Mouse (Mus musculus): Measurements from ENCODE around the gene Kifc3. TPM values are rescaled to one million over a fixed set of nuclear protein-coding genes. Genes with fewer than 3 reads are reported as not detected.
"Not testable (repeated sequence)": the region's sequence is repeated elsewhere in the genome, so short reads cannot be mapped to it uniquely, and the experiment has no call there.

The Kifc3 gene
- polyA plus RNA-seq, 1 experiment from 2014 or later: 16.9 TPM

DNA sequence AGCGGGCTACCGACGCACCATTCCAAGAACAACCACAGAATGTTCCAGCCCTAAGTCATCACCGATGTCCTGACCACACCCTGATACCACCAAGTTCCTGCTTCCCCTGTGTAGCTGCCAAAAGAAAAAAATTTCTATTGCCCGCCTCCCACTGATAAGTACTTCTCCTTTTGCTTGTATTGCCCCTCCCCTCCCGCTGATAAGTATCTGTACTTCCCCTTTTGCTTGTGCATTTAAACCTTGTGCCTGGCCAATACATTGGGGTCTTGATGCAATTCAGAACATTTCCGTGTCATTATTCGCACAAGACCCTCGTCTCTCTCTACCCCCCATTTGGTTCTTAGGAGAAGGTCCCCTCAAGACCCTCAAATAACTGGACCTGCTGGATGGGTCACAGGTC lies 27.5 kb upstream of the Kifc3 start:
- not testable (repeated sequence) for H3K27ac ChIP-seq (ENCODE audit: low read length); ATAC-seq (replicated peaks; ENCODE audit: extremely low read depth, insufficient read depth, low FRiP score); H3K9me3 ChIP-seq (replicated peaks; ENCODE audit: control insufficient read depth, low read length); H3K9ac ChIP-seq (ENCODE audit: low read length); H3K27me3 ChIP-seq (ENCODE audit: control insufficient read depth, insufficient read depth, low read length); H3K4me3 ChIP-seq (ENCODE audit: low read length); H3K36me3 ChIP-seq (ENCODE audit: control insufficient read depth, insufficient read depth); H3K4me2 ChIP-seq (ENCODE audit: low read depth, low read length)
- H3K4me1 ChIP-seq (ENCODE audit: control insufficient read depth, insufficient read depth, low read length): peaks cover 13% of the 10 kb centered on the region
- 83% methylated on average over 9 of the region's 9 CpGs for WGBS

DNA sequence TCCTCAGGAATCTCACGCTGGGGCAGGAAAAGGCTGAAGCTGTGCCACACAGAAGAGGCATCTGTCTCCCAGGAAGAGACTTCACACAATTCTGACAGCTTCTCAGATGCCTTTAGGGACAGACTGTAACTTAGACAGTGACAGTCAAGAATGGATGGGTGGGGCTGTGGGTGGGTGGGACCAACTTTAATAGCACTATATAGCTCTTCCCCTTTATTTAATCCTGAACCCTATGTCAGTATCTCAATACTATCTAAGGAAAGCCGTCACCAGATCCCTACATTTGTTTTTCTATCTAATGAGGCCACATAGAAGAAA lies 24.5 kb upstream of the Kifc3 start:
- H3K36me3 ChIP-seq (ENCODE audit: control insufficient read depth, insufficient read depth): no peaks in the 10 kb centered on the region
- H3K9me3 ChIP-seq (replicated peaks; ENCODE audit: control insufficient read depth, low read length): no peaks in the 10 kb centered on the region
- no peak overlapping the region for H3K4me3 ChIP-seq (ENCODE audit: low read length)
- H3K27ac ChIP-seq (ENCODE audit: low read length): peak overlapping the region; percentile 56
- H3K27me3 ChIP-seq (ENCODE audit: control insufficient read depth, insufficient read depth, low read length): no peaks in the 10 kb centered on the region
- WGBS: 25% methylated on average over 2 of the region's 2 CpGs
- H3K9ac ChIP-seq (ENCODE audit: low read length): 0 out of 2 replicates have a peak overlapping the region, but pooled peaks have one; percentile 16
- no peak for ATAC-seq (replicated peaks; ENCODE audit: extremely low read depth, insufficient read depth, low FRiP score)
- peaks cover 13% of the 10 kb centered on the region for H3K4me1 ChIP-seq (ENCODE audit: control insufficient read depth, insufficient read depth, low read length)
- H3K4me2 ChIP-seq (ENCODE audit: low read depth, low read length): peak overlapping the region; percentile 19; the same call in 1 of the 2 replicates

DNA sequence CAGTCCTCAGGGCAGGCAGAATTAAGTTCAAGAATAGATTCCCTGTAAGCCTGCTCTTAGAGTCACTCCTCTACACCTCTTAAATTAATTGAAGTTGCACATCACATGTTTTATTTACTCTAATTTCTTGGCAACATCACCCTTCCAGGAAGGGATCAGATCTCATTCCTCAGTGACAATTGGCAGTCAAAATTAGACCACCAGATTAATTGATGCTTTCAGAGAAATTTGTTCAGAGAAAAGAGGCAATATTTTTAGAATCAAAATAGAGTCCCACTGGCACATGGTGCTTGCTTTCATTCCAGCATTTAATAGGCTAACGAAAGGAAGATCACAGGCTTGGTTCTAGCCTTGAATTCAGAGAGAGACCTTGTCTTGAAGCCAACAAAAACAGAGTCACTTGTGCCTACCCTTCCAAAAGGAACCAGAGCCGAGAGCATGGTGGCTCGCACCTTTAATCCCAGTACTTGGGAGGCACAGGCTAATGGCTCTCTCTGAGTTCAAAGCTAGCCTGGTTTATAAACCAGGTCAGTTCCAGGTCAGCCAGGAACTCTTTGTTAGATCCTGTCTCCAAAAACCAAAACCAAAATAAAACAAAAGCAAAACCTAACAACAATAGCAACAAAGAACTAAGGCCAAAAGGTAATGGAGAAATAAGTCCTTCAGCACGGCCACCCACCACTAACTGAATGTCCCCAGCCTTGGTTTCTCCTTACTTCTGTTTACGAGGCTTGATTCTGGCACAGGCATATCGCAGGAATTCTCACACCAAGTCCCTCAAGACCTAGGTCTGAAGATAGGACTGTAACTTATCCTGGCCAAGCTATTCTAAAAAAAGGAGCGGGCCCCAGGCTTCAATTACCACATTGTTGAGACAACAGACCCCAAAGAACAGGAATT lies 23.9 kb upstream of the Kifc3 start:
- H3K9me3 ChIP-seq (replicated peaks; ENCODE audit: control insufficient read depth, low read length): no peaks in the 10 kb centered on the region
- H3K27me3 ChIP-seq (ENCODE audit: control insufficient read depth, insufficient read depth, low read length): no peaks in the 10 kb centered on the region
- no peak overlapping the region for H3K4me3 ChIP-seq (ENCODE audit: low read length)
- no peaks in the 10 kb centered on the region for H3K36me3 ChIP-seq (ENCODE audit: control insufficient read depth, insufficient read depth)
- no peak for ATAC-seq (replicated peaks; ENCODE audit: extremely low read depth, insufficient read depth, low FRiP score)
- WGBS: 36% methylated on average over 7 of the region's 7 CpGs
- H3K4me1 ChIP-seq (ENCODE audit: control insufficient read depth, insufficient read depth, low read length): peaks cover 13% of the 10 kb centered on the region
- H3K9ac ChIP-seq (ENCODE audit: low read length): 0 out of 2 replicates have a peak overlapping the region, but pooled peaks have one; percentile 16
- H3K27ac ChIP-seq (ENCODE audit: low read length): peak overlapping the region; percentile 56
- H3K4me2 ChIP-seq (ENCODE audit: low read depth, low read length): peak overlapping the region; percentile 19; the same call in 1 of the 2 replicates

DNA sequence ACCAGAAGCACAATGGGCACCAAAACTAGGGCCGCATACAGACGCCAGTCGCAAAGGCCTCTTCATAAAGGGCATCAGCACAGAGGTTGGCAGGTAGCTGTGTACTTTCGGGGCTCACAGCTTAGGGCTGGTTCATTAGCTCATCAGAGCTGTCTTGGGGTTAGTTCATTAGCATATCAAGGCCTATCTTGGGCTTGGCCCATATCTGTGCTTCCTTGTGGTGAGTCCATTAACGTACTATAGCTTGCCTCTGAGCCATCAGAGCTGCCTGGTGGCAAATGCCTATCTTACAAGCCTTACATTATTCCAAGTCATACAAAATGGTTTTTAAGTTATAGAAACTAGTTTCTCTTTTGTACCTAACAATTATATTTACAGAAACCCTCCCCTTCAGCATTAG lies 21.4 kb upstream of the Kifc3 start:
- no peak overlapping the region for H3K27ac ChIP-seq (ENCODE audit: low read length)
- no peak for ATAC-seq (replicated peaks; ENCODE audit: extremely low read depth, insufficient read depth, low FRiP score)
- 93% methylated on average over 5 of the region's 5 CpGs for WGBS
- no peaks in the 10 kb centered on the region for H3K27me3 ChIP-seq (ENCODE audit: control insufficient read depth, insufficient read depth, low read length)
- H3K4me2 ChIP-seq (ENCODE audit: low read depth, low read length): no peak overlapping the region
- no peaks in the 10 kb centered on the region for H3K36me3 ChIP-seq (ENCODE audit: control insufficient read depth, insufficient read depth)
- H3K4me1 ChIP-seq (ENCODE audit: control insufficient read depth, insufficient read depth, low read length): peaks cover 20% of the 10 kb centered on the region
- H3K4me3 ChIP-seq (ENCODE audit: low read length): no peak overlapping the region
- no peaks in the 10 kb centered on the region for H3K9me3 ChIP-seq (replicated peaks; ENCODE audit: control insufficient read depth, low read length)
- H3K9ac ChIP-seq (ENCODE audit: low read length): no peak overlapping the region

DNA sequence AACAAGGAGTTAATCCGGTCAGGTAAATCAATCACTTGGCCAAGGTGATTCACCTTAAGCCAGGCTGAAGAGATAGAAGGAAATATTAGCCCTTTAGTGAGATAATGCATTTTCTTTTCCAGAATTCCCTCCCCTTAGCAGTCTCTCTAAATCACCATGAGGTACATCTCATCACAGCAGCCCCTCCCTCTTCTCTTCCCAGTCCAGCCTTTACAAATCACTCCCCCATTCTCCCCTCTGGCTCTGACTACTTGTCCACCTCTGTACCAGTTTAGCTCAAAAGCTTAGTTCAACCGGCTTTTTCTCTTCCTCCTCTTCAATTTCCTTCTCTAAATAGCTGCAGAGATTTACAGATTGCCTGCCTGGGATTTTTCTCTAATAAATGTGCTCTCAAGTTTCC lies 18.4 kb upstream of the Kifc3 start:
- no peak for ATAC-seq (replicated peaks; ENCODE audit: extremely low read depth, insufficient read depth, low FRiP score)
- Histone ChIP-seq H3K4me2 (ENCODE audit: low read depth, low read length) (no peak overlapping the region), H3K9ac (ENCODE audit: low read length) (no peak overlapping the region), H3K4me3 (ENCODE audit: low read length) (no peak overlapping the region), H3K36me3 (ENCODE audit: control insufficient read depth, insufficient read depth) (no peaks in the 10 kb centered on the region), H3K27ac (ENCODE audit: low read length) (no peak overlapping the region), H3K9me3 (replicated peaks; ENCODE audit: control insufficient read depth, low read length) (no peaks in the 10 kb centered on the region), H3K4me1 (ENCODE audit: control insufficient read depth, insufficient read depth, low read length) (peaks cover 8% of the 10 kb centered on the region; the same call in 1 of the 2 replicates), H3K27me3 (ENCODE audit: control insufficient read depth, insufficient read depth, low read length) (no peaks in the 10 kb centered on the region)
- WGBS: 20% methylated on average over 2 of the region's 2 CpGs

DNA sequence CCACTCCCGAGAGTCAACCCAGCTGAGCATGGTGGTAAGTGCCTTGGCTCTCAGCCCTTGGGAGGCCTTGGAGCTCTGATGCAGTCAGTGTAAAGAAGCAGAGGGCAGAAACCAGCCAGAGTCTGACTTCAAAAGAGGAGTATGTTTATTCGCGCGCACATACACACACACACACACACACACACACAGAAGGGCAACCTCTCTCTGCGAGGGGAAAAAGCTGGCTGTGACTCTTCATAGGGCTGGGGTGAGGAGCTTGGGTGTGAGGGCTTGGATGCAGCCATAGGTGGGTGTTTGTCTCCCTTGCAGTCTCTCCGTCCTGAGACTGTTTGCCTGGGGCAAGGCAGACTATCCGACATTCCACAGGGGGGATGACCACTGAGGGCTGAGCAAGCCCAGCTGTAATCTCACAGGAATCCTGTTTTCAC lies 18.0 kb upstream of the Kifc3 start:
- H3K27ac ChIP-seq (ENCODE audit: low read length): no peak overlapping the region
- 47% methylated on average over 7 of the region's 7 CpGs for WGBS
- H3K36me3 ChIP-seq (ENCODE audit: control insufficient read depth, insufficient read depth): no peaks in the 10 kb centered on the region
- H3K9ac ChIP-seq (ENCODE audit: low read length): no peak overlapping the region
- H3K4me3 ChIP-seq (ENCODE audit: low read length): no peak overlapping the region
- peaks cover 10% of the 10 kb centered on the region; the same call in 1 of the 2 replicates for H3K4me1 ChIP-seq (ENCODE audit: control insufficient read depth, insufficient read depth, low read length)
- no peaks in the 10 kb centered on the region for H3K27me3 ChIP-seq (ENCODE audit: control insufficient read depth, insufficient read depth, low read length)
- ATAC-seq (replicated peaks; ENCODE audit: extremely low read depth, insufficient read depth, low FRiP score): no peak
- no peaks in the 10 kb centered on the region for H3K9me3 ChIP-seq (replicated peaks; ENCODE audit: control insufficient read depth, low read length)
- H3K4me2 ChIP-seq (ENCODE audit: low read depth, low read length): no peak overlapping the region

DNA sequence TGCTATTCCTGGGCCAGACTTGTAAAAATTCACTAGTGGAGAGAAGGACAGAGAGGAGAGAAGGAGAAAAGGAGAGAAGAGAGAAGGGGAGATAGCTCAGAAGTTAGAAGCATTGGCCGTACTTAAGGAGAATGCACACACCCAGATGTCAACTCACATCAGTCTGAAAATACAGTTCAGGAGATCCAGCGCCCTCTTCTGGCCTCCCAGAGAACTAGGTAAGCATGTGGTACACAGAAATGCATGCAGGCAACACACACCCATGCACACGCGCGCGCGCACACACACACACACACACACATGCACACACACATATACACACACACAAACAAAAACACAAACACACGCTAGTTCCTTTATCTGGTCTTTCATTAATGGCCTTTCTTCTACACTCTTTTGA lies 17.0 kb upstream of the Kifc3 start:
- Histone ChIP-seq H3K4me1 (ENCODE audit: control insufficient read depth, insufficient read depth, low read length) (peaks cover 17% of the 10 kb centered on the region; the same call in 1 of the 2 replicates), H3K36me3 (ENCODE audit: control insufficient read depth, insufficient read depth) (no peaks in the 10 kb centered on the region), H3K9me3 (replicated peaks; ENCODE audit: control insufficient read depth, low read length) (no peaks in the 10 kb centered on the region), H3K27ac (ENCODE audit: low read length) (no peak overlapping the region), H3K9ac (ENCODE audit: low read length) (no peak overlapping the region), H3K27me3 (ENCODE audit: control insufficient read depth, insufficient read depth, low read length) (no peaks in the 10 kb centered on the region), H3K4me3 (ENCODE audit: low read length) (no peak overlapping the region), H3K4me2 (ENCODE audit: low read depth, low read length) (no peak overlapping the region)
- no peak for ATAC-seq (replicated peaks; ENCODE audit: extremely low read depth, insufficient read depth, low FRiP score)
- WGBS: 84% methylated on average over 8 of the region's 8 CpGs

DNA sequence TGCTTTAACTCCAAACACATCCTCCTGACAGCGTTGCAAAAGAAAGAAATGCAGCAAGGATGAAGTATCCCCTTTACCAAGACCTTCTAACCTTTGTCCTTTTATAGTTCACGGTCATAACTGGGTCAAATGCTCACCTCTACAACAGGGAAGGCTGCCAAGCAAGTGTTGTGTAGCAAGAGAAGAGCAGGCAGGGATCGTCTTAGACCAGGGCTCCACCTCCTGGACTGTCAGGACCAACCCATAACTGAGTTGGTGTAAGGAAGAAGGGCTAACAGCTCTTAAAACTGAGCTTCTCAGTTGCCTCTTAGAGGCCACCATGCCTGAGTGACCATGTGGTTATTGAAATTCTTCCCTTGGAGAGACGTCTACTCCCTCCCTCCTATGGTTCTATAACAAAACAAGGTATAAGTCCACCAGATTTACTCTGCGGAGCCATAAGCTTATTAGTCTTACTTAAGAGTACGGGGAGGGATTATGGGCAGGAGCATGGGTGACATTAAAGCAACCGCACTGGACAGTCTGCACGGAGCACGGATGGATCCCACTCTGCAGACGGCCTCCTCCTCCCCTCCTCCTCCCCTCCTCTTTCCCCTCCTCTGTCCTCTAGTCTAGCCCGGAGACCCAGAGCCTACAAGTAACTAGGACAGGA lies 13.2 kb upstream of the Kifc3 start:
- H3K4me3 ChIP-seq (ENCODE audit: low read length): no peak overlapping the region
- 69% methylated on average over 11 of the region's 11 CpGs for WGBS
- H3K27ac ChIP-seq (ENCODE audit: low read length): no peak overlapping the region
- no peaks in the 10 kb centered on the region for H3K27me3 ChIP-seq (ENCODE audit: control insufficient read depth, insufficient read depth, low read length)
- no peaks in the 10 kb centered on the region for H3K9me3 ChIP-seq (replicated peaks; ENCODE audit: control insufficient read depth, low read length)
- H3K9ac ChIP-seq (ENCODE audit: low read length): no peak overlapping the region
- no peak for ATAC-seq (replicated peaks; ENCODE audit: extremely low read depth, insufficient read depth, low FRiP score)
- H3K36me3 ChIP-seq (ENCODE audit: control insufficient read depth, insufficient read depth): no peaks in the 10 kb centered on the region
- peaks cover 22% of the 10 kb centered on the region; the same call in 1 of the 2 replicates for H3K4me1 ChIP-seq (ENCODE audit: control insufficient read depth, insufficient read depth, low read length)
- H3K4me2 ChIP-seq (ENCODE audit: low read depth, low read length): no peak overlapping the region

DNA sequence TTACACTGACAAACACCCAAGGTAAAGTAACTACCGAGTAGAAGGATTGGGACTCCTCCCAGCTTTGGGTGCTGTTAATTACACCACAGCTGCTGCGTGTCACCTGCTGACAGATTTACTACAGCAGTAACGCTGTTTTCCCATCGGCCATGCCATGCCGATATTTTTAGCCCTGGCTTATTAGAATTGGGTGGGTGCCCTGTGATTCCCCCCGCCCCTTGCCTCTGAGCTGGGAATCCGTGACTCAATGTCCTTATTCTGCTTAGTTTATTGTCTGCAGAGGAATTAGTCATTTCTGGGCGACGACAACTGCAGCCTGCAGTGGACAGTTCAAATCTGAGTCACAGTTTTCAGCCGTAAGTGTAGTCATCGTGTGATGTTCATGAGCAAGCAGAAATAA lies 7.3 kb upstream of the Kifc3 start:
- Histone ChIP-seq H3K9ac (ENCODE audit: low read length) (0 out of 2 replicates have a peak overlapping the region, but pooled peaks have one; percentile 33), H3K27me3 (ENCODE audit: control insufficient read depth, insufficient read depth, low read length) (no peaks in the 10 kb centered on the region), H3K4me2 (ENCODE audit: low read depth, low read length) (peak overlapping the region; percentile 8; the same call in 1 of the 2 replicates), H3K4me3 (ENCODE audit: low read length) (no peak overlapping the region; the same call in 1 of the 2 replicates), H3K27ac (ENCODE audit: low read length) (peak overlapping the region; percentile 76), H3K4me1 (ENCODE audit: control insufficient read depth, insufficient read depth, low read length) (peaks cover 24% of the 10 kb centered on the region), H3K9me3 (replicated peaks; ENCODE audit: control insufficient read depth, low read length) (no peaks in the 10 kb centered on the region), H3K36me3 (ENCODE audit: control insufficient read depth, insufficient read depth) (no peaks in the 10 kb centered on the region)
- peak; percentile 60 for ATAC-seq (replicated peaks; ENCODE audit: extremely low read depth, insufficient read depth, low FRiP score)
- WGBS: 34% methylated on average over 11 of the region's 11 CpGs

Measured in heart, embryonic 16.5 days (tissue).